Comparison of ENCODE assay signal across 7 mouse cellular contexts in the genomic region with DNA sequence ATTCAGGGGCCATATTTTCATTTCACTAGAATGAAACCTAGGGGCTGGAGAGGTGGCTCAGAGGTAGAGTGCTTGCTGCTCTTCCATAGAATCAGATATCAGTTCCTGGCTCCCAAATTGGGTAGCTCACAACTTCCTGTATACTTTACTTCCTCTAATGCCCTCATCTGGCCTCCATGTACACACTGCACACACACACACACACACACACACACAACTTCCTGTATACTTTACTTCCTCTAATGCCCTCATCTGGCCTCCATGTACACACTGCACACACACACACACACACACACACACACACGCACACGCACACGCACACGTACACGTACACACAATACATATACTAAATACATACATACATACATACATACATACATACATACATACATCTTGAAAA.
A peak's percentile ranks its signal among the peaks of the same experiment; 100 is the strongest.
DNase-seq lines count a peak whose midpoint lies in the region; ATAC-seq and TF ChIP-seq lines count a peak whose summit lies in the region.
"Not testable (repeated sequence)": the region's sequence is repeated elsewhere in the genome, so short reads cannot be mapped to it uniquely, and the experiment has no call there.

No protein-coding gene starts in this region.

- H3K27me3 ChIP-seq in MEL (ENCODE audit: control insufficient read depth in 1 of 2, insufficient read depth in 2 of 2, low read length in 2 of 2) = not testable (repeated sequence)

- not testable (repeated sequence) for H3K79me2 ChIP-seq in MEL (ENCODE audit: control insufficient read depth, insufficient read depth, low read length, poor library complexity)

- not testable (repeated sequence) for TF ChIP-seq POLR2A in MEL (IDR thresholded peaks at IDR 0.05; ENCODE audit: control insufficient read depth in 1 of 2, insufficient read depth in 1 of 2, low read depth in 1 of 2, low read length in 2 of 2, poor library complexity in 1 of 2); bone marrow macrophage, adult 2 months (IDR thresholded peaks at IDR 0.05; ENCODE audit: borderline replicate concordance, low read depth, low read length)

- H3K9ac ChIP-seq in MEL (ENCODE audit: control insufficient read depth, low read depth, low read length, poor library complexity, severe bottlenecking) = not testable (repeated sequence)

- H3K4me3 ChIP-seq in MEL (ENCODE audit: control insufficient read depth in 1 of 2, insufficient read depth in 1 of 2, low read depth in 2 of 2, low read length in 2 of 2); bone marrow macrophage, adult 2 months (ENCODE audit: insufficient read depth, low read length); layer of hippocampus, adult 2 months: not testable (repeated sequence)

- peaks cover 4 to 18% of the 10 kb centered on the region in 2 experiments for H3K4me1 ChIP-seq in MEL (ENCODE audit: control insufficient read depth in 1 of 2, insufficient read depth in 2 of 2, low read length in 2 of 2)
- peaks cover 31% of the 10 kb centered on the region for H3K4me1 ChIP-seq in bone marrow macrophage, adult 2 months (ENCODE audit: control insufficient read depth, insufficient read depth, low read length)

- H3K27ac ChIP-seq in MEL (ENCODE audit: control insufficient read depth, low read depth, low read length) = not testable (repeated sequence)
- H3K27ac ChIP-seq in bone marrow macrophage, adult 2 months (ENCODE audit: insufficient read depth, low read depth, low read length) = 0 out of 2 replicates have a peak overlapping the region, but pooled peaks have one; percentile 11
- H3K27ac ChIP-seq in layer of hippocampus, adult 2 months = peak overlapping the region; percentile 68; the same call in 1 of the 2 replicates

- peak; percentile 79 for ATAC-seq in granulocyte monocyte progenitor cell, adult 5-6 weeks (replicated peaks; ENCODE audit: poor library complexity, severe bottlenecking)
- peak; percentile 51; the same call in 1 of the 2 replicates for ATAC-seq in megakaryocyte, adult 5-6 weeks (ENCODE audit: poor library complexity, severe bottlenecking)
- ATAC-seq in monocyte, adult 5-6 weeks (replicated peaks; ENCODE audit: insufficient number of reproducible peaks, low FRiP score, low TSS enrichment, poor library complexity, severe bottlenecking) = peak; percentile 56; the same call in 1 of the 2 replicates

- peak in 1 of 2 experiments; percentile 21; a peak in 1 of 4 replicates for TF ChIP-seq EP300 in MEL (IDR thresholded peaks at IDR 0.05; ENCODE audit: low read depth in 1 of 2, low read length in 2 of 2)

- peaks cover 0 to 10% of the 10 kb centered on the region in 2 experiments; a peak in 2 of 4 replicates for H3K36me3 ChIP-seq in MEL (ENCODE audit: control insufficient read depth in 1 of 2, insufficient read depth in 2 of 2, low read length in 2 of 2)

- TF ChIP-seq RAD21 in MEL (IDR thresholded peaks at IDR 0.05; ENCODE audit: low read depth, low read length) = not testable (repeated sequence)

- not testable (repeated sequence) for TF ChIP-seq CTCF in MEL (IDR thresholded peaks at IDR 0.05 in 2 of 3, conservative IDR thresholded peaks at IDR 0.05 in 1 of 3; ENCODE audit: control insufficient read depth in 1 of 3, insufficient read depth in 1 of 3, low read depth in 2 of 3, low read length in 3 of 3, poor library complexity in 1 of 3, severe bottlenecking in 1 of 3); bone marrow macrophage, adult 2 months (IDR thresholded peaks at IDR 0.05; ENCODE audit: low read depth, low read length); layer of hippocampus, adult 2 months (conservative IDR thresholded peaks at IDR 0.05)

- not testable (repeated sequence) for H3K9me3 ChIP-seq in MEL (replicated peaks; ENCODE audit: insufficient read depth, low read length)

- peak; percentile 21 for DNase-seq in 416B (ENCODE audit: low read depth)
- DNase-seq in MEL (ENCODE audit: low read depth, low spot score) = peak; percentile 54
- not testable (repeated sequence) for DNase-seq in layer of hippocampus, adult 2 months (ENCODE audit: low spot score in 2 of 2)

TF ChIP-seq in MEL, 35 proteins besides CTCF, POLR2A, EP300 and RAD21:
- peak; percentile 18; the same call in 1 of the 2 replicates for TF ChIP-seq ELF1 (IDR thresholded peaks at IDR 0.05; ENCODE audit: low read depth, low read length)
